Mouse (Mus musculus): ENCODE results near the gene B3gnt8. TPM values are rescaled to one million over a fixed set of nuclear protein-coding genes. Genes with fewer than 3 reads are reported as not detected.
A peak's percentile ranks its signal among the peaks of the same experiment; 100 is the strongest.

B3gnt8 gene
- total RNA-seq, 1 experiment = 1.7 TPM

GRCm38 (mm10) chr7:25652244-25652759 is 25.8 kb downstream of the B3gnt8 start:
- H3K9ac ChIP-seq (ENCODE audit: insufficient read depth, low read depth, low read length, poor library complexity, severe bottlenecking) = no peak overlapping the region
- H3K4me3 ChIP-seq (ENCODE audit: insufficient read depth in 1 of 2, low read depth in 1 of 2, low read length in 2 of 2, poor library complexity in 1 of 2, severe bottlenecking in 1 of 2) = no peak overlapping the region
- in situ Hi-C loops (cut with MboI; ENCODE audit: low sequenced_read_pairs in 2 of 2, unreplicated experiment in 2 of 2) = no loop called here
- no peak overlapping the region for H3K27ac ChIP-seq (ENCODE audit: insufficient read depth, low read depth, low read length, poor library complexity, severe bottlenecking)
- TF ChIP-seq ZC3H11A (IDR thresholded peaks at IDR 0.05; ENCODE audit: borderline replicate concordance, low read depth, low read length) (no peak), CHD2 (IDR thresholded peaks at IDR 0.05; ENCODE audit: low read depth, low read length) (no peak), MAFK (IDR thresholded peaks at IDR 0.05; ENCODE audit: insufficient read depth, low read depth, low read length) (no peak), HCFC1 (IDR thresholded peaks at IDR 0.05; ENCODE audit: borderline replicate concordance, insufficient read depth, low read length) (no peak), ZNF384 (IDR thresholded peaks at IDR 0.05; ENCODE audit: low read depth, low read length) (no peak)
- peaks cover 2% of the 10 kb centered on the region; the same call in 1 of the 2 replicates for H3K36me3 ChIP-seq (ENCODE audit: control insufficient read depth, insufficient read depth, low read length, poor library complexity, severe bottlenecking)
- H3K4me1 ChIP-seq (ENCODE audit: control insufficient read depth in 2 of 2, insufficient read depth in 2 of 2, low read length in 2 of 2, poor library complexity in 1 of 2) = peaks cover 0 to 12% of the 10 kb centered on the region in 2 experiments; a peak in 2 of 4 replicates
- H3K9me3 ChIP-seq (ENCODE audit: control insufficient read depth, insufficient read depth, low read depth, low read length) = no peaks in the 10 kb centered on the region
- no peak for DNase-seq (ENCODE audit: low read depth, low spot score)

DNA sequence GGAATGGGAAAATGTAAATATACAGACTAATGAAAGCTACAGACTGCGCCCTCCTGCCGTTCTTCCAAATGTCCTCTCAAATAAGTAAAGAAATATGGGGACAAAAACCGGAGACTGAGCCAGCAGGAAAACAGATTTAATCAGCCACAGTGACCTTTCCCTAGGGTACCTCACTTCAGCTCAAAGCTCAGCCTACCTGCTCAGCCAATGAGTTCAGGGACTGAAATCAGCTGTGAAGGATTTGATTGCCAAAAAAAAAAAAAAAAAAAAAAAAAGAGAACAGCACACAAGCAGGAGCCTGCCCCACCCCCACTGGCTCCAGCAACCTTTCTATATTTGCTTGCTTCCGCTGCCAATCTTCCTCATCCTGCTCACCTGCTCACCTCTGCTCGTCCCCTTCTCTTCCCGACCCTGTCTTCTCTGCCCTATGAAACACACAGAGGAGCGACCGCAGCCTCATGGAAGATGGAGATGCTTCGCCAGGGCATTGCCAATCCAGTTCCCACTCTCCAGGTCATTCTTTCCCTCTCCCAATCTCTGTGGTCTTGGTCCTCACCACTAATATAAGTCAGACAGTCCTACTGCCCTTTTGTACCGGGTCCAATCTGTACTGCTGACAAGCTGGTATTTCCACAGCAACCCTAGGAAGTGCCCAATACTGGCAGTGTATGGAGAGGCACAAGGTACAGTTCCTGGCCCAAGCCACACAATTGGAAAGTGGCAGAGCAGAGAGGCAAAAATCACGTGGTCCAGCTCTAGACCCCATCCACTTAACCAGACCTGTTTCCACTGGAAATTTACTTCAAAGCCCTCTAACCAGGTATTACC is 29.4 kb downstream of the B3gnt8 start:
- in situ Hi-C loops (cut with MboI; ENCODE audit: low sequenced_read_pairs in 2 of 2, unreplicated experiment in 2 of 2) = no loop called here
- no peaks in the 10 kb centered on the region for H3K9me3 ChIP-seq (ENCODE audit: control insufficient read depth, insufficient read depth, low read depth, low read length)
- H3K4me3 ChIP-seq (ENCODE audit: insufficient read depth in 1 of 2, low read depth in 1 of 2, low read length in 2 of 2, poor library complexity in 1 of 2, severe bottlenecking in 1 of 2) = peak overlapping the region; percentile 14 to 33; a peak in 2 of 4 replicates
- TF ChIP-seq ZNF384 (IDR thresholded peaks at IDR 0.05; ENCODE audit: low read depth, low read length) (peak; percentile 89), CHD2 (IDR thresholded peaks at IDR 0.05; ENCODE audit: low read depth, low read length) (no peak)
- DNase-seq (ENCODE audit: low read depth, low spot score) = no peak
- peaks cover 4% of the 10 kb centered on the region; the same call in 1 of the 2 replicates for H3K36me3 ChIP-seq (ENCODE audit: control insufficient read depth, insufficient read depth, low read length, poor library complexity, severe bottlenecking)
- peak overlapping the region; percentile 56 for H3K9ac ChIP-seq (ENCODE audit: insufficient read depth, low read depth, low read length, poor library complexity, severe bottlenecking)
- peak overlapping the region; percentile 76; the same call in 1 of the 2 replicates for H3K27ac ChIP-seq (ENCODE audit: insufficient read depth, low read depth, low read length, poor library complexity, severe bottlenecking)
- H3K4me1 ChIP-seq (ENCODE audit: control insufficient read depth in 2 of 2, insufficient read depth in 2 of 2, low read length in 2 of 2, poor library complexity in 1 of 2) = peaks cover 6 to 12% of the 10 kb centered on the region in 2 experiments; a peak in 3 of 4 replicates

- Histone ChIP-seq H3K9me3 (ENCODE audit: control insufficient read depth, insufficient read depth, low read depth, low read length) (no peaks in the 10 kb centered on the region), H3K27ac (ENCODE audit: insufficient read depth, low read depth, low read length, poor library complexity, severe bottlenecking) (no peak overlapping the region), H3K4me3 (ENCODE audit: insufficient read depth in 1 of 2, low read depth in 1 of 2, low read length in 2 of 2, poor library complexity in 1 of 2, severe bottlenecking in 1 of 2) (peak overlapping the region; percentile 84 to 86), H3K36me3 (ENCODE audit: control insufficient read depth, insufficient read depth, low read length, poor library complexity, severe bottlenecking) (peaks cover 17% of the 10 kb centered on the region), H3K9ac (ENCODE audit: insufficient read depth, low read depth, low read length, poor library complexity, severe bottlenecking) (peak overlapping the region; percentile 66), H3K4me1 (ENCODE audit: control insufficient read depth in 2 of 2, insufficient read depth in 2 of 2, low read length in 2 of 2, poor library complexity in 1 of 2) (peaks cover 6 to 11% of the 10 kb centered on the region in 2 experiments; a peak in 3 of 4 replicates)
- TF ChIP-seq CHD2 (IDR thresholded peaks at IDR 0.05; ENCODE audit: low read depth, low read length) (no peak), MAFK (IDR thresholded peaks at IDR 0.05; ENCODE audit: insufficient read depth, low read depth, low read length) (no peak), HCFC1 (IDR thresholded peaks at IDR 0.05; ENCODE audit: borderline replicate concordance, insufficient read depth, low read length) (no peak), ZC3H11A (IDR thresholded peaks at IDR 0.05; ENCODE audit: borderline replicate concordance, low read depth, low read length) (no peak)
- no peak for DNase-seq (ENCODE audit: low read depth, low spot score)
- in situ Hi-C loops (cut with MboI; ENCODE audit: low sequenced_read_pairs in 2 of 2, unreplicated experiment in 2 of 2) = no loop called here
Measured at GRCm38 (mm10) chr7:25657785-25658184, 31.3 kb downstream of the B3gnt8 start.

DNA sequence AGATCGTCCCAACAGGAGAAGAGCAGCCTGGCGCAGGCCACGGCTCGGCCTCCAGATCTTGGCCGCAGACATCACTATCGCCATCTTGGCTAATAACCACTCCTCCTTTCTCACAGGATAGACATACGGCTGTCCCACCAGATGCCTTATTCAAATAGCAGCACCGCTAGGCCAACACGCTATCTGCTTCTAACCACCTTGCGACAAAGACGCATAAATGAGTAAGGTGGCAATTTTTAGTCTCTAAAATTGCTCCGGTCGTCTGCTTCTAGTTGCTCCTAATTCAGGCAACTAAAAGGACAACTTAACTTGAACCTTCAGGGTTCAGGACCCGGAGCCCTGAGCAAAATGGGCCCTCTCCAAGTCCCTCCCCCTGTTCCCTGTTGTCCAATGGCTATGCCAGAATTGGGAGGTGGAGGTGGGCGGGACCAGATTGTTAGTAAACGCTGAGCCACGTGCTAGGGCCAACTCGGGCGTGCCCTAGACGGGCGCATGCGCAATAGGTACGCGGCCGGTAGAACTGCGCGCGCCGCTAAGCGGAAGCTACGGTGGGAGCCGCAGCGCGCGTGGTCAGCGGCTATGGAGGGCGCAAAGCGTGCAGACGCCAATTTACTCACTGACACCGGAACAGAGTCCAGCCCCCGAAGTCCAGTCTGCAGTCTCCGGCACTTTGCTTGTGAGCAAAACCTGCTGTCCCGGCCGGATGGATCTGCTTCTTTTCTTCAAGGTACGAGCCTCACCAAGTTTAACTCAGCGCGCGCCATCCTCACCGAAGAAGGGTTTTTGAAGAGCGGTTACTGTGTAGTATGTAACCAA is 32.4 kb downstream of the B3gnt8 start, which contains the start of the genes Bckdha and Exosc5:
TSS of gene Bckdha (minus strand) at position 325 of the 816 bp plus-strand sequence.
TSS of gene Exosc5 (plus strand) at position 508 of the 816 bp plus-strand sequence.
- H3K4me1 ChIP-seq (ENCODE audit: control insufficient read depth in 2 of 2, insufficient read depth in 2 of 2, low read length in 2 of 2, poor library complexity in 1 of 2) = peaks cover 6 to 12% of the 10 kb centered on the region in 2 experiments; a peak in 3 of 4 replicates
- H3K27ac ChIP-seq (ENCODE audit: insufficient read depth, low read depth, low read length, poor library complexity, severe bottlenecking) = peak within 1 kb of the TSS; percentile 45
- H3K36me3 ChIP-seq (ENCODE audit: control insufficient read depth, insufficient read depth, low read length, poor library complexity, severe bottlenecking) = peaks cover 25% of the 10 kb centered on the region
- in situ Hi-C loops (cut with MboI; ENCODE audit: low sequenced_read_pairs in 2 of 2, unreplicated experiment in 2 of 2) = no loop called here
- peak within 1 kb of the TSS; percentile 87 for H3K9ac ChIP-seq (ENCODE audit: insufficient read depth, low read depth, low read length, poor library complexity, severe bottlenecking)
- TF ChIP-seq CHD2 (IDR thresholded peaks at IDR 0.05; ENCODE audit: low read depth, low read length) = no peak
- TF ChIP-seq MAFK (IDR thresholded peaks at IDR 0.05; ENCODE audit: insufficient read depth, low read depth, low read length) = no peak
- peak; percentile 78; the same call in 1 of the 2 replicates for TF ChIP-seq HCFC1 (IDR thresholded peaks at IDR 0.05; ENCODE audit: borderline replicate concordance, insufficient read depth, low read length)
- no peak for TF ChIP-seq ZNF384 (IDR thresholded peaks at IDR 0.05; ENCODE audit: low read depth, low read length)
- peak; percentile 100 for DNase-seq (ENCODE audit: low read depth, low spot score)
- peak within 1 kb of the TSS; percentile 86 to 92 for H3K4me3 ChIP-seq (ENCODE audit: insufficient read depth in 1 of 2, low read depth in 1 of 2, low read length in 2 of 2, poor library complexity in 1 of 2, severe bottlenecking in 1 of 2)
- H3K9me3 ChIP-seq (ENCODE audit: control insufficient read depth, insufficient read depth, low read depth, low read length) = no peaks in the 10 kb centered on the region

Data from ES-E14 (cell line).